Mouse (Mus musculus): ENCODE data around the gene Tmem217. TPM values are rescaled to one million over a fixed set of nuclear protein-coding genes. Genes with fewer than 3 reads are reported as not detected.

Tmem217 gene
- polyA plus RNA-seq, 1 experiment from 2014 or later, result 1.5 TPM

Small RNA genes lying within 50 kb of the gene (microRNA-seq; reads per million reads assigned to microRNA genes)
- gene Mir7667, result not detected

Other genes with a start within 250 kb of the Tmem217 start
- gene Pi16, start 234.7 kb downstream of the Tmem217 start, polyA plus RNA-seq (2016; fragmentation: Nextera tagmentation; extraction: Ambion mirVana), result 1.8 and 2.2 TPM in 2 replicates
- 381 and 393 TPM in 2 replicates for gene Mtch1, start 204.5 kb downstream of the Tmem217 start, polyA plus RNA-seq (2016; fragmentation: Nextera tagmentation; extraction: Ambion mirVana)
- gene Fgd2, start 191.5 kb downstream of the Tmem217 start, polyA plus RNA-seq (2016; fragmentation: Nextera tagmentation; extraction: Ambion mirVana), result 3.4 and 3.7 TPM in 2 replicates
- 18.9 and 22.6 TPM in 2 replicates for gene Pim1, start 61.6 kb downstream of the Tmem217 start, polyA plus RNA-seq (2016; fragmentation: Nextera tagmentation; extraction: Ambion mirVana)
- gene Gm17657, start 2.7 kb downstream of the Tmem217 start, polyA plus RNA-seq (2016; fragmentation: Nextera tagmentation; extraction: Ambion mirVana), result not detected in 2 replicates
- 24.3 and 27.0 TPM in 2 replicates for gene Tbc1d22b, start 2.6 kb downstream of the Tmem217 start, polyA plus RNA-seq (2016; fragmentation: Nextera tagmentation; extraction: Ambion mirVana)
- 113 and 117 TPM in 2 replicates for gene Rnf8, start 62.4 kb upstream of the Tmem217 start, polyA plus RNA-seq (2016; fragmentation: Nextera tagmentation; extraction: Ambion mirVana)
- gene Gm28043, start 62.5 kb upstream of the Tmem217 start, polyA plus RNA-seq (2016; fragmentation: Nextera tagmentation; extraction: Ambion mirVana), result 4.1 and 4.6 TPM in 2 replicates
- gene Cmtr1, start 108.2 kb upstream of the Tmem217 start, polyA plus RNA-seq (2016; fragmentation: Nextera tagmentation; extraction: Ambion mirVana), result 154 and 166 TPM in 2 replicates
- gene Ccdc167, start 164.7 kb upstream of the Tmem217 start, polyA plus RNA-seq (2016; fragmentation: Nextera tagmentation; extraction: Ambion mirVana), result 15.8 and 17.8 TPM in 2 replicates